Mouse (Mus musculus) small intestine, adult 2 months (tissue): ENCODE results near the gene Sgsm1. TPM values are rescaled to one million over a fixed set of nuclear protein-coding genes. Genes with fewer than 3 reads are reported as not detected.

Experiments used
- H3K27ac ChIP-seq: fragments of 200-500 bp; 2 replicates; pipeline ENCODE4 v1.5.1; 2012; ENCODE audit warnings: low read depth, low read length, control low read depth, inconsistent platforms; ENCODE audit not compliant: insufficient read depth
- H3K27me3 ChIP-seq: fragments of 200-500 bp; 2 replicates; pipeline ENCODE4 v1.6.1; 2012; ENCODE audit warnings: mild to moderate bottlenecking, moderate library complexity, low read length, inconsistent platforms; ENCODE audit not compliant: control insufficient read depth, insufficient read depth
- H3K36me3 ChIP-seq: fragments of 200-500 bp; 2 replicates; pipeline ENCODE4 v1.6.1; 2012; ENCODE audit warnings: mild to moderate bottlenecking, low read length, control low read depth, inconsistent platforms; ENCODE audit not compliant: control insufficient read depth, insufficient read depth
- H3K4me1 ChIP-seq: fragments of 200-500 bp; 2 replicates; pipeline ENCODE4 v1.6.1; 2012; ENCODE audit warnings: low read length, inconsistent platforms, mixed read lengths; ENCODE audit not compliant: control insufficient read depth, insufficient read depth, insufficient read length
- H3K4me3 ChIP-seq: fragments of 200-500 bp; 2 replicates; pipeline ENCODE4 v1.5.1; 2012; ENCODE audit warnings: low read depth, mild to moderate bottlenecking, control low read depth, inconsistent platforms, low read length, moderate library complexity
- CTCF ChIP-seq: fragments of 200-500 bp; IDR thresholded peaks from 2 replicates; pipeline ENCODE4 v1.5.1; 2012; ENCODE audit warnings: low read depth, mild to moderate bottlenecking, control low read depth, inconsistent platforms, low read length, moderate library complexity, mixed read lengths; ENCODE audit not compliant: insufficient replicate concordance, insufficient read length; ENCODE audit errors: extremely low read depth
- POLR2A ChIP-seq: fragments of 200-500 bp; IDR thresholded peaks from 2 replicates; pipeline ENCODE4 v1.6.1; 2012; ENCODE audit warnings: low read depth, mild to moderate bottlenecking, control low read depth, inconsistent platforms, low read length, moderate library complexity
- WGBS: fragments of 180-500 bp; shearing (Covaris S2); methylation state at CpG from one replicate; pipeline ENCODE4 v1.1.7; 2018; 5-methylcytosine and 5-hydroxymethylcytosine counted together
- polyA plus RNA-seq: library from polyadenylated mRNA; depleted of rRNA; stranded (reverse); fragments of >200 nt; gene quantifications from 2 replicates; pipeline ENCODE4 v1.2.3, GENCODE M21; 2012; rRNA removed

Sgsm1 gene
- 3.1 and 4.8 TPM in 2 replicates for polyA plus RNA-seq

DNA sequence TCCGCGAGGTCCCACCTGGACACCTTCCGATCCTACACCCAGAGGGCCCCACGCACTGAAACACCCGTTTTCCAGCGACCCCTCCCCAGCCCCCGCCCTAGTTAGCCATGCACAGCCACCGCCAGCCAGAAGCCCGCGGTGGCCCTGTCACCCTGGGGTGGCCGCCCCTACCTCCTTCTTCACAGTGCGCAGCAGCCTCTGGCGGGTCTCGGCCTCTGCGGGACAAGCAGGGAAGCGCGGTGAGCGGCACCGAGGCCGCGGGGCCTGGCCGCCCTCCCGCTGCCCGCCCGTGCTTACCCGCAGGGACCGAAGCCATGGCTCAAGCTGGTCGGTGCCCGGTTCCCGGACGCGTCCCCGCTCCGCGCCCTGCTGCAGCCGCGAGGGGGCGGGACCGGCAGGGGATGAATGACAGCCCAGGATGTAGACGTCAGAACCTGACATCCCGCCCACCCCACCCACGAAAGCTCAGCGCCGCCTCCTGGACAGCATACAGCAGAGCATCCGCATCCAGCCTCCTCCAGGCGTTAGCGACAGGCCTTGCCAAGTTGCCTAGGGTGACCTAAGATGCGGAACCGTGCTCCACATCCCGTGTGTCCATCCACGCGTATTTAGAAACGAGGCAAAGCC is at the start of gene Sgsm1:
Sgsm1 (minus strand) TSS at position 410 of the 627 bp plus-strand sequence.
- peak; percentile 34; the same call in 1 of the 2 replicates for TF ChIP-seq CTCF
- no peak for TF ChIP-seq POLR2A
- Histone ChIP-seq H3K27ac (no peak within 1 kb of the TSS), H3K4me3 (peak within 1 kb of the TSS; percentile 69), H3K36me3 (no peaks in the 10 kb centered on the region), H3K27me3 (peaks cover 10% of the 10 kb centered on the region), H3K4me1 (peaks cover 2% of the 10 kb centered on the region)
- WGBS, result 3% methylated on average over 53 of the region's 53 CpGs

DNA sequence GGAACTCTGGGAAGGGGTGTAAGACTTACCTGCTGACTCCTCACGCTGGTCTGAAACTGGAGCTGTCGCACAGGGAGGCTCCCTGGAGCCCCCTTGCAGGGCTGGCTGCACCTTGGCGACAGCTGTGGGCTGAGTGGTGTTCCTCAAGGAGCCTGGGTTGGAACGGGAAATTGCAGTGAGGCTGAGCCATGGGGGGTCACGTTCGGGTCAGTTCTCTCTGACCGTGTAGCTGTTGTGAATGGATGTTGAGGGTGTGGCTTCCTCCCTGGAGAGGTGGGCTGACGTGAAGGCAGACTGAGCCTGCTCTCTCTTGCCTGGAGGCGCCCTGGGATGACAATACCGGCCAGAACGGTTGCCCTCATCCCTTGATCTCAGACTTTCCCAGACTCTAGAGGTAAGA is 48.2 kb upstream of the Sgsm1 start:
- Histone ChIP-seq H3K36me3 (no peaks in the 10 kb centered on the region), H3K4me1 (peaks cover 7% of the 10 kb centered on the region), H3K4me3 (no peak overlapping the region), H3K27me3 (no peaks in the 10 kb centered on the region), H3K27ac (no peak overlapping the region)
- 20% methylated on average over 11 of the region's 11 CpGs for WGBS
- TF ChIP-seq CTCF, result no peak
- no peak for TF ChIP-seq POLR2A

GRCm38 (mm10) chr5:113357656-113358055 is 47.1 kb upstream of the Sgsm1 start:
- no peak overlapping the region for H3K4me3 ChIP-seq
- 45% methylated on average over 3 of the region's 3 CpGs for WGBS
- no peaks in the 10 kb centered on the region for H3K36me3 ChIP-seq
- no peak overlapping the region for H3K27ac ChIP-seq
- TF ChIP-seq CTCF, result no peak
- no peak for TF ChIP-seq POLR2A
- H3K27me3 ChIP-seq, result no peaks in the 10 kb centered on the region
- peaks cover 2% of the 10 kb centered on the region; the same call in 1 of the 2 replicates for H3K4me1 ChIP-seq

GRCm38 (mm10) chr5:113357186-113357585 is 46.6 kb upstream of the Sgsm1 start, which contains the start of gene Aym1:
TSS of gene Aym1 (plus strand) at chr5:113357294.
- peaks cover 2% of the 10 kb centered on the region; the same call in 1 of the 2 replicates for H3K4me1 ChIP-seq
- H3K4me3 ChIP-seq, result no peak within 1 kb of the TSS
- no peak for TF ChIP-seq CTCF
- TF ChIP-seq POLR2A, result no peak
- no peaks in the 10 kb centered on the region for H3K36me3 ChIP-seq
- WGBS, result 57% methylated on average over 3 of the region's 6 CpGs
- no peaks in the 10 kb centered on the region for H3K27me3 ChIP-seq
- H3K27ac ChIP-seq, result no peak within 1 kb of the TSS

DNA sequence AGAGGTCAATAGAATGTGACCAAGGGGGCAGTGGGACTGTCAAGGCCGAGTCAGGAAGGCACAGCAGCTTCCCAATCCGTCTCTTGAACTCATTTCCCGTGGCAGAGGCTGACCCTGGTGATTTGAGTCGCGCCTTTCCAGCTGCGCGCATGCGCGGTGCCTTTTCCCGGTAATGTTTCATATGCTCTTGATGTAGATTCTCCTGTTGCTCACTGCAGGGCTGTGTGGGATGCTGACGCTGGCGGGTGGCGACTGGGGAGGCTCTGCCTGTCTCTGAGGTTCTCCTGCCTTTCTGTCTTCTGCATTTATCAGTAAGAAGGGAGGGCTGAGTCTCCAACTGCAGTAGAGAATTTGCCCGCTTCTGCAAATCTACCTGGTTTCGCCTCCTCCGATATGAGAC is 43.7 kb upstream of the Sgsm1 start:
- WGBS, result 43% methylated on average over 16 of the region's 16 CpGs
- H3K4me3 ChIP-seq, result no peak overlapping the region

DNA sequence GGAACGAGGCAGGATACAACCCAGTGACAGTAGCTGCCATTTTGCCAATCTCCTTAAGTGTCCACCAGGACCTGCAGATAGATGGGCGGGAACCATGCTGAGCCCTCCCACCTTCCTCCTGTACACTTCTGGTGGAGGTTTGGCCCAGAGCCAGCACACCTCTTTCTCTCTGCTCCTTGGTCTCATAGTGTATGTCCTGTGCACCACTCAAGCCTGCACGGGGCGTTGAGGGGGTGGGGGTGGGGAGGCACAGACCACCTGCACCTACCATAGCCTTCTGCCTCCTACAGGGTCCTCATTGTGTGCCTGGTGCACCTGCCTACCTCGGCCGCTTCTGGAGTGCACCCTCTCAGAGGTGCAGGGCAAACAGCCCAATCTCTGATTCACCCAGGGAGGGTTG is 42.0 kb upstream of the Sgsm1 start:
- Histone ChIP-seq H3K4me3 (no peak overlapping the region), H3K27me3 (peaks cover 15% of the 10 kb centered on the region), H3K36me3 (no peaks in the 10 kb centered on the region), H3K4me1 (0 out of 2 replicates have a peak, but pooled peaks cover 2% of the 10 kb centered on the region), H3K27ac (no peak overlapping the region)
- WGBS, result 37% methylated on average over 6 of the region's 6 CpGs
- TF ChIP-seq POLR2A, result no peak
- no peak for TF ChIP-seq CTCF

More for the DNA sequence above, 43.7 kb upstream of the Sgsm1 start:
- Histone ChIP-seq H3K27ac (no peak overlapping the region), H3K36me3 (no peaks in the 10 kb centered on the region), H3K4me1 (0 out of 2 replicates have a peak, but pooled peaks cover 2% of the 10 kb centered on the region), H3K27me3 (peaks cover 1% of the 10 kb centered on the region; the same call in 1 of the 2 replicates)
- TF ChIP-seq CTCF, result no peak
- no peak for TF ChIP-seq POLR2A

- WGBS, result 79% methylated on average over 3 of the region's 3 CpGs
- Histone ChIP-seq H3K4me1 (0 out of 2 replicates have a peak, but pooled peaks cover 2% of the 10 kb centered on the region), H3K27me3 (peaks cover 24% of the 10 kb centered on the region), H3K27ac (no peak overlapping the region), H3K36me3 (no peaks in the 10 kb centered on the region), H3K4me3 (no peak overlapping the region)
- TF ChIP-seq POLR2A, result no peak
- no peak for TF ChIP-seq CTCF
These were observed 41.2 kb upstream of the Sgsm1 start for GRCm38 (mm10) chr5:113351768-113352167.
